Mouse (Mus musculus) c-Kit-positive CD71-positive TER-119-negative erythroid progenitor cells, embryonic 14.5 days (primary cell): ENCODE results near the gene Gm43064.
"Not testable (repeated sequence)": the region's sequence is repeated elsewhere in the genome, so short reads cannot be mapped to it uniquely, and the experiment has no call there.

Experiments used
- DNase-seq: peaks from one replicate; pipeline ENCODE4 v3.0.0-alpha.2; 2013; ENCODE audit warnings: low read depth

Gm43064 gene

DNA sequence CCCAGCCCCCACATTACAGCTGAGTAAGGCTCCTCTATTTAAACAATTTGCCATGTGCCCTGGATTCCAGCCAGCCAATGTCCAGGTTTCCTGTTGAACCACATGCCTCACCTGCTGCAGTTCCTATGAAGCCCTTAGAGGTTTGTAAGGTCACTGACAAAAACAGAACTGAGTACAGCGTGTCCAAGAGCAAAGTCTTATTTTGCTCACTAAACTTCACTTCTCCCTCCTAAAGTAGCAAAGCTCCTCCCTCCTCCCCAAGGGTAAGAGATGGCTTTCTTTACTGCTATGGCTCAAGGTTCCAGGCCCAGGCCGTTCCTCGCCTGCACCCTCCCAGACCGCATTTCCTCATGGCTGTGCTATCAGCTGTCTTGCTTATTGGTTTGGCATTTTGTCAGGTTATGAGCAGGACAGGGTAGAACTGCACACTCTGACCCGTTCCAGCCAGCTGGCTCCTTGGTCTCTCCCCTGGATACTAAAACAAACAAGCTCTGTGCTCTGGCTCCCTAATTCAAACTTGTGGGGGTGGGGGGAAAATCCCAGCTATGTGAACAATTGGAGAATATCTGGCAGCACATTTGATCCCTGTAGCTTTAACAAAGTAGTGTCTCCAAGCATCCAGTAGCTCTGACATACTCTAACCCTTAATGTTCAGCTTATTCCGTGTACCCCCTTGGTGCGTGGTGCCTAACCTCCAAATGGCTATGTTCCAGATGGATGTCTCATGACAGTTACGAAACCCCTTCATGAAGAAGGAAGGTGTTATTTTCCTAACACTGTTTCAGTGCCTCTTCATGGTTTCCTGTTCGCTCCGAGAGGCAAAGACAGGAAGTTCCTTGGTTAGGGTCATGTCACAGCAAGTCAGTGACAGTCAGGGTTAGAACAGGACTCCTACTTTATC is 7.5 kb upstream of the Gm43064 start:
- DNase-seq = no peak

DNA sequence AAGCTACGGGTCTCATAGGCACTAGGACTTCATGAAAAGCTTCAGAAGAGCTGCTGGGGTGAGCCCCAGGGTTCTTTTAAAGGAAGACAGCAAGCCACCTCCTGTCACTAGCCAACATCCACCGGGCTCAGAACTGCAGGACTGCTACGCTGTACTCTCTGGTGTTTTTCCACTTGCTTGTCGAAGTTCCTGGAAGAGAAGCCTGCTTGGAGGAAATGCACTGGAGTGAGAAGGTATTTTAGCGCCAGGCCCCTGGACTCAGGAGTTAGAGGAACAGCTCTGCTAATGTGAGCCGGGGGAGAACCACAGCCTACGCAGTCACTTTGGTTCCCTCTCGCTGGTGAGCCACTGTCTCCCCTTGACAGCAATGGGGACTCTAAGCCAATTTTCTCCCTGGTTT is 6.5 kb upstream of the Gm43064 start:
- DNase-seq = no peak

DNA sequence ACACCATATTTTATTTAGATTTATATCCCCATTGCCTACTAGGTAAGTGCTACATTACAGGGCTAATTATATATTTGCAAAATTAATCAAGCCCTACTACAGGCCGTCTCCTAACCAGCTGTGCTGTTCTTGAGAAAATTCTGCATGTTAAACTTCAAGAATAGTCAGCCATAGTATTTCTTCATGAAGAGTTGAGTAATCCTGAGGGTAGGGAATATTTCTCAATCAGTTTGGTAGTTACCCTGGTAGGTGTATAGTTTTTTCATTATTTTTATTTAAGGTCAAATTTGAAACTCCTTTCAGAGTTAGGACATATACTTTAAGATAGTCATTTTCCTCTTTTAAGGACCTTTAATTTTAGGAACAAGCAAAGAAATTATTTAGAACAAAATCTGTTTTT is 3.7 kb upstream of the Gm43064 start:
- no peak for DNase-seq

DNA sequence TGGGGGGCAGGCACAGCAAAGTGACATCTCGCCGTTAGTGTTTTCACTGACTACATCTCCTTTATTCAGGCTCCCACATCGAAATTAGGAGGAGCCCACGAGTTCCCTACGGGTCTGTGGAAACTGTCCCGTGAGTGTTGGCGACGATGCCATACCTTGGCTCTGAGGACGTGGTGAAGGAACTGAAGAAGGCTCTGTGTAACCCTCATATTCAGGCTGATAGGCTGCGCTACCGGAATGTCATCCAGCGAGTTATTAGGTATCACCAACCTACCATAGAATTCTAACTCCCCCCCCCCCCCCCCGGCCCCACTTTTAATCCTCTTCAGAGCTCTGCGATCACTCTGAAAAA is 402 bp downstream of the Gm43064 start:
- no peak for DNase-seq

DNA sequence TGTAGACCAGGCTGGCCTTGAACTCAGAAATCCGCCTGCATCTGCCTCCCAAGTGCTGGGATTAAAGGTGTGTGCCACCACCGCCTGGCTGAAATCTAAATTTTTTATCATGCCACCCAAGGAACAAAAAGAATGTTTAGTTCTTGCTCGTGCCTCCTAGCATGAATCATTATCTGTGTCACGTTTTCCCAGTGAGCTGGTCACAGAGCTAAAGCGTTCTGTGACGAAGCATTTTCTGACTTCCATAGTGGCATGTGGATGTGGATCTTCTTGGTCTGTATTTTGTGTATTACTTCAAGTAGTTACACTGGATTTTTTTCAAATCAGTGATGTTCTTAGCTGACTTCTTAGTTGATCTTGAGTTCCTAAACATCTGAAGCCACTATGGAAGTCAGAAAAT is 1.6 kb downstream of the Gm43064 start:
- no peak for DNase-seq

DNA sequence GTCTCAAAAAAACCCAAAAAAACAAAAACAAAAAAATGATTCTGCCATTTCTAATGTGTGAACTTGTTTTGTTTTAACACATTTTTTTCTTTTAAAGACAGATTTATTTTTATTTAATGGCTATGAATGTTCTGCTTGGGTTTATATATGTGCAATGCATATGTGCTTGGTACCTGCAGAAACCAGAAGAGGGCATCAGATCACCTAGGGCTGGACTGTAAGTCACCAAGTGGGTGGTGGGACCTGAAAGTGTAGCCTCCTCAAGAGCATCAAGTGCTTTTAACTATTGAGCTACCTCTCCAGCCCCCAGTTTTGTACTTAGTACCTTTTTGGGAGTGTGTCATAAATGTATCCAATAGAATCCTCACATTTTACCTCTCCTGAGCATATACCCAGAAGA is 18.2 kb downstream of the Gm43064 start:
- no peak for DNase-seq

DNA sequence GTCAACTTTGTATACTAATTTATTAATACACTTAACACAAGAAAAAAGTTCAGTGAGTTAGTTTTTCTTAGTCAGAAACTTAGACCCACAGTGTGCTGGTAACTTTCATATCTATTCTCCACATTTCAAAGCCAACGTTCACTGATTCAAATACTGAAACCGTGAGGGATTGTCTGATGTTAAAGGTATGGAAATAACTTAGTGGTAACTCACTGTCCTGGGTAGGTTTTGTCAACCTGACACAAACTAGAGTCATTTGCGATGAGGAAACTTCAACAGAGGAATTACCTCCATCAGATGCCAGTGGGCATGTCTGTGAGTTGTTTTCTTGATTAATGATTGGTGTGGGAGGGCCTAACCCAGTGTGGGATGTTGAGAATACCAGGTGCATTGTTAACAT is 19.7 kb downstream of the Gm43064 start:
- DNase-seq = no peak

DNA sequence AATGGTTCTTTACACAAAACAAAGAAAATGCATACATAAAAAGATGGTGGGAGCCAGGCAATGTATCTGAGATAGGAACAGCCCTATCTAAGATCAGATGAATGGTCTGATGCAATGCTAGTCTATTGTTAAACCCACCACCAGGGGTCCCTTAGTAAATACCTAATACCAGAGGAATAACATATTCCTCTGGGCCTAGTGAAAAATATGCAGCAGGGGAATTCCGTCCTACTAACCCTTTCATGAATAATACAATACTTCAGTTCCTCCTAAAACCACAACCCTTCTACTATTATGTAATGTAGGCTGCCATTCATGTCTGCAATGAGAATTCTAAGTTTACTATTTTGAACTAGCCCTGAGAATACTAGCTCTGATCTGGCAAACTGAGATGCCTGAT is 21.3 kb downstream of the Gm43064 start:
- not testable (repeated sequence) for DNase-seq

DNA sequence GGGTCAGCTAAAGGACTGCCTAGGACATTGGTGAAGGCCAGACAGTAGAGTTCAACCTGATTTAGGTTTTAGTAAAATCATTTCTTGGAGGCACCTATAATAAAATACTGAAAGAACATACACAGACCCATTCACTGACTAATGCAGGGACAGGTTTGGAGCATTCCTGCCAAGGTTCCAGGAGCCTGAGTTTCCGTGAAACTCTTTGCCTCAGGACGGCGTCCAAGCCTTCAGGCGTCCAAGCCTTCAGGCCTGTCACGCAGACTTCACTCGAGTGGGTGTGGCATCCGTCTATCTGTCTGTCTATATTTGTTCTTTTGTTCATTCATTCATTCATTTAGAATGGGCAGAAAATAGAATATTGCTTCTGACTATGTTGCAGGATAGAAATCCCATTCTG is 21.8 kb downstream of the Gm43064 start:
- no peak for DNase-seq

DNA sequence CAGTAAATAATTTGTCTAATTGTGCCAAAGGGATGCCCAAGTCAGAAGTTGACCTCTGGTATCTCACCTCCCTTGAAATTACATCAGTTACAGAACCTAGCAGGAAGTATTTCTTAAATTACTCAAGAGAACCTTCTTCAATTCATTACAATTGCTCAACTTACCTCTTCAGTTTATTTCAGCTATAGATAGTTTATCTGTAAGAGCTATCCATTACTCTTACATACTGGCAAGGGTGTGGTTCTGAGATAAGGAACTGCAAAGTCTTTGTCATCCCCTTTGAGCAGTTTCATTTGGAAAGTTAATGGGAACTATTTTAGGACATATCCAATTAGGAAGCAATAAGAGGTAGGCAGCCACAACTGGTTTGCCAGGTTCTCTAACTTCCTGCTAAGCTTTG is 23.1 kb downstream of the Gm43064 start, which contains the start of gene Bcl2l15:
TSS of gene Bcl2l15 (plus strand) at position 176 of the 400 bp plus-strand sequence.
- DNase-seq = no peak

DNA sequence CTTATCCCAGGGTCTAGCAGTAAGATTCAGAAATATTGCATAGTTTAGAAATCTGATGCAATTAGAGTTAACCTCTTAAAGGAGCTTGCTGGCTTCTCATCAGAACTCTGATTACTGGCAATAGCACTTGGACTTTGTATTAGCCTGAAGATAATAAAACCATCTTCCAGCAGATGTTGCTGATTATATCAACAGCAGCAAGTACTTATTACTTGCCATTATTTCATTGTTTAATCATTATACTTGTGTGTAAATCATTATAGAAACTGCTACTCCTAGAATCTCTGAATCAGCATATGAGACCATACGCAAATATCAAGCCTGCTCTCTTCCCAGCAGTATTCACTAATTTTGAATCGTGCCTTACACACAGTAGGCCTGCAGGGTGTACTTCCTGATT is 24.6 kb downstream of the Gm43064 start:
- DNase-seq = no peak

DNA sequence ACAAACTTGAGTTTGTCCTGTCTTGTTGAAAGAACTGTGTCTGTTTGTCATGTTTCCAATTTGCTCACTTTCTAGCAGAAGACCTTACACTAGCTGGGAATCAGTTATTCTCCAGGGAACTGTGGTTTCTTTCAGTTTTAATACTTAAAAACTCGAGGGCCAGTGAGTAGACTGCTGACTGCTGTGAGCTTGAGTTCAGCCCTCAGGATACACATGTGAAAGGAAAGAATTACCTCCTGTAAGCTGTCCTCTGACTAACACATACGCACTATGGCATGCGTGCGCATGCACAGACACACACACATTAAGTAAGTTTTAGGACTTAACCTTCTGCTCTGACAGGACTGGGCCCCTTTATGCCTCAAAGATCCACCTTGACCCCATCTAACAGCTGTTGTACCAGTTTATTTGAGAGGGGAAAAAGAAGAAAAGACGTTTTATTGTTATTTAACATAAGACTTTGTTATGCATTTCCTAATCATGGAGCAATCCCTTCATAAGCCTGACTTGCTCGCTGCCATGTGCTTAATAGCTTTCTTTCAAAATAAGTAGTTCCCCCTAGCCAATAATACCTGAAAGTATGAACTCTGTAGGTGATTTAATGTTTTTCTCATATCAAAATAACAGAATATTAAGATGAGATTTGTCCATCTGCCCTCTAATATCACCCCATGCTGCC is 26.0 kb downstream of the Gm43064 start:
- no peak for DNase-seq

DNA sequence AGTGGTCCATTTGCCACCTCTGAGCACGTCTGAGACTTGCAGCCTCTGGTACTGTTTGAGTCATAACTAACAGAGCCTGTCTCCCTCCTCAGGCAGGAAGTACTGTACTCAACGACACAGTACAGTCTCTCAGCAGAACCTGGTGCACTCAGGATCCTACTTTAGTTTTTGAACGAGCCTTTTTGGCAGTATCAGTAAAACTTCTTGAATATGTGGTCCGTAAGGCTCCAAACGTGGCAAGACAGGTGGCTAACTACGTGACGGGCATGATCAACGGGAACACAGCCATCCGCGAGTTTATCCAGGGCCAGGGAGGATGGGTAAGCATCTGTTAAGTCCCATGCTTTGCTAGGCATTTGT is 26.6 kb downstream of the Gm43064 start:
- no peak for DNase-seq

DNA sequence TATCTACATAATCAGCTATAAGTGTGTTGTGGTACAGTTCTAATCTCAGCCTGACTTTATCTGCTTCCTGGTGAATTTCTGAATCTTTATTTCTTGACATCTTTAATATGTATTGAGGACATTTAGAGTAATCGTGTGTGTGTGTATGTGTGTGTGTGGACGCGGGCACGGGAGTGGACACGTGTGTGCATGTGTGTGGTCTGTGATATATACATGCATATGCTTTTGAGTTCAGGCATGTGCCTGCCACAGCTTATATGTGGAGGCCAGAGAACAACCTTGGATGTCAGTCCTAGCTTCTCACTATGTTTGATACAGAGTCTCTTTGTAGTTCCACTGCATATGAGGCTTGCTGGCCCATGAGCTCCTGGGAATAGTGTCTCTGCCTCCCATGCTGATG is 27.1 kb downstream of the Gm43064 start:
- DNase-seq = no peak

DNA sequence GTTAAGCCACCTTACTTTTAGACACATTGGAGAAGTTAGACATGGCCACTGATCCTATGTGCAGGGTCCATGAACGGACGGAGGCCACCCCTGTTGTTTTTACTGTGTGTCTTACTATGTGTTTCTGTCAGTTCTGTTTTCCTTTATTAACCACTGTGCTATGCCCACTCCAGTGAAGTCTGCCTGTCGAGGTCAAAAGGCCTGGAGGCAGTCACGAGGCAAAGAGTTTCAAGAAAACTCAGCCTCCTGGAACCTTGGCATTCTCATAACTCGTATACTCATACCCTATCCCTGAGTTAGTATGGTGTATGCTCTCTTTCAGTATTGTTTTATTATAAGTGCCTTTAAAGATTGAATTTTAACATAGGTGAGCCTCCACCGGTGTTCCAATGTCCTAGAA is 30.3 kb downstream of the Gm43064 start:
- DNase-seq = no peak

DNA sequence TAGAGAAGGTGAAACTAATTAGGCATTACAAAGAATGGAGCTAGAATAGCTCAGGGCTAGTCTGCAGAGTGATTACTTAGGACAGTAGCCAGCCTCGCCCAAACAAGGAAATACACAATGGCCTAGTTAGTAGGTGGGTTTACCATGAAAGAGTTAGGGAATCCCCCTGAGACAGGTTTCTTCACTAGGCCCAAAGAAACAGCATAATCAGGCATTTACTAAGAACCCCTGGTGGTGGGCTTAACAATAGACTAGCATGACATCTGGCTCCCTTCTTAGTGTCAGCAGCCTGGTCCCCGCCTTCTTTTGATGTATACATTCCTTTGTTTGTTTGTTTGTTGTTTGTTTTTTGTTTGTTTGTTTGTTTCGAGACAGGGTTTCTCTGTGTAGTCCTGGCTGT is 30.8 kb downstream of the Gm43064 start:
- DNase-seq = not testable (repeated sequence)

DNA sequence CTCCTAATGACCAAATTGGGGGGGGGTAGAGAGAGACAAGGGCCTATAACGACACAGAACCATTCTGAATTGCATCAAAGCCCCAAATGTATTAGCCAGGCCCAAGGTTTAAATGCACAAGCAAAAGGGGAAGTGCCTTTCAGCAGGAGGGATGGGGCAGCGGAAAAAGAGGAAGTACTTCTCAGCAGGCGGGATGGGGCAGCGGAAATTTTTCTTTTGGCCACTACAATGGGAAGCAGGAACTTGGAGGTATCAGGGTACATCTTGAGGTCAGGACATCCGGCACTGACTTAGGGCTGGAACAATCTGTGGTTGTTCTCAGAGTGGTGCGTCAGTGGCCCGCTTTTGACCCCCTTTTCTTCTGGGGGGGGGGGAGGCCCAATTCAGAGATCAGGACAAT is 31.6 kb downstream of the Gm43064 start:
- DNase-seq = not testable (repeated sequence)

DNA sequence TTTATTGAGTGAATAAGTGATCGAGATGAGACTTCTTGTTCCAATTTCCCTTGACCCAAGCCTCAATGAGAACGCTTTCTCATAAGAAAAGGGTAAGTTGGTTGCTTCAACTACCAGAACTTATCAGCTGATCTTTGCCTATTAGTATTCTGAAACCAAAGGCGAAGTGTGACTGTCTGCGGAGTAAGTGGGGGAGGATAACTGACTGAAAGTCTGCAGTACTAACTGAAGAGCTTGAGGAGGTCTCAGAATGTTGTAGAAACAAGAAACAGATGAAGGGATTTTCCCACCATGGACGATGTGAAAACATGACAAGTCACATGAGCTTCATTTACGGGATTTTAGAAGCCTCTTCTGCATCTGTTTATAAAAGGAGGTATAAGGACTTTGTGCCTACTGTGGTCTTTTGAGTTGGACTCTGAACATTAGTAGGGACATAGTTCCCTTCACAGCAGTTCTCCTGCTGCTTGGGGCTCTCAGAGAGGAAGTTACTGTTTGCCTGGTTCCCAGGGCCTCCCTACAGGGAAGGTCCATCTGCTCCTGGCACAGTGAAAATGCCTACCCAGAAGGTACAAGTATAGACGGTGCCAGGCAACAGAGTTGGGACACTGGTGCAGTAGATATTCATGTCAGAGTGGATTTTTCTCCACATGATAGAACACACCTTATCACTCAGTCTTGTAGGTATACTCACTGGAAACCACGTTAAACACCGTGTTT is 41.4 kb downstream of the Gm43064 start:
- no peak for DNase-seq

DNA sequence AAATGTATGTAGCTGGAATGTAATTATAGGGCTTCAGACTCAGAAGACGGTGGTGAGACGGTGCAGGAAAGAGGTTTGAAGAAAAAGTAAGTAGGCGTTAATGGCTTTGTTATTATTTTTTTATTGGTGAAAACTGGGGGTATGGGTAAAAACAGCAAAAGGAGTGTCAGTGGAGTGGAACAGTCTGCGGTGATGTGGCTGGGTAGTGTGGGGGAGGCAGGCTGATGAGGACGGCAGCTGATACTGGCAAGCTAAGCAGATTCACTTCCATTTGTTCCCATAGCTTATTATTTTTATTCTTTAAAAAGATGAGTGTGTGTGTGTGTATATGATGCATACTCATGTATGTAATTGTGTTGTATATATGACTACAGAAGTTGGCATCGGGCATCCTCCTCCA is 42.1 kb downstream of the Gm43064 start:
- no peak for DNase-seq

DNA sequence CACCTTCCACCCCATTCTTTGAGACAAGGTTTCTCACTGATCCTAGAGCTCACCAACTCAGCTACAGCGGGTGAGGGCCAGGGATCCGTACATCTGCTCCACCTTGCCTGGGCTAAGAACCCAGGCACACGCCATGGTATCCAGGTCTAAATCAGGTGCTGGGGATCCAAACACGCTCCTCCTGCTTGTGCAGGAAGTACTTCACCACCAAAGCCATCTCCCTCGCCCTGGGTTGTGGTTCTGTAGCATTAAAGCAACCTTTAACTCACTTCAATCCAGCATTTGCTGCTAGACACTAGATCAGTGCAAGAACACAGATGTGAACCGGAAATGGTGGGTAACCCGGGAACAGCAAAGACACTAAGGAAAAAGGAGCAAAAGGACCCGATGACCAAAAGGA is 42.5 kb downstream of the Gm43064 start:
- no peak for DNase-seq

DNA sequence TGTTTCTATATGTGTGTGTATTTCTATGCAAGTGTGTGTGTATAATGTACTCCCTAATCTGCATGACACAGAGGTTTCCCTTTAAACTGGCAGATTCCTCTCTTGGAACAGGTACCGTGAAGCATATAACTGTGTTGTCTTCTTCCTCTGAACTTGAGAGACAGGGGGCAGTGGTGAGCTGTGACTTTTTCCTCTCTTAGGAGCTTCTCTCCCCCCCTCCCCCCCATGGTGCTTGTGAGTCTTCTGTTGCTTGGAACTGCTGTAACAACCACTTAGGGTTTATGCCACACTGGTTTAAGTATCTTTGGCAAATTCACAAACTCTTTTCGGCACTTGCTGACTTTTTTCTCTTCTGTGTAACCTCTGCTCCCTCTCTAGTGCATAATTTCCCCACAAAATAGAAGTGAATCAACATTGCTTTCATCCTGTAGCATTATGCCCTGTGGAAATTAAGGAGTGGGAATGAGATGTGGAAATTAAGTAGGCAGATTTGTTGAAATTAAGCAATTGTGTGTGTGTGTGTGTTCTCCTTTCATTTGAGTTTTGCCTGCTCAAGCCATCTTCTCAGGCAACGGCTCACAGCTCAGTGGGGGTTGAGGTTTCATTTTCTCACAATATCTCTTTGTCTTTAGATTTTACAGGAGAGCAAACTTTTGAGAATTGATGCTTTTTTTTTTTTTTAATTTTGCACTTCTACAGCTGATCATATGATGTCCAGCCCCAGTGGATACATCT is 43.4 kb downstream of the Gm43064 start:
- DNase-seq = peak; percentile 49

DNA sequence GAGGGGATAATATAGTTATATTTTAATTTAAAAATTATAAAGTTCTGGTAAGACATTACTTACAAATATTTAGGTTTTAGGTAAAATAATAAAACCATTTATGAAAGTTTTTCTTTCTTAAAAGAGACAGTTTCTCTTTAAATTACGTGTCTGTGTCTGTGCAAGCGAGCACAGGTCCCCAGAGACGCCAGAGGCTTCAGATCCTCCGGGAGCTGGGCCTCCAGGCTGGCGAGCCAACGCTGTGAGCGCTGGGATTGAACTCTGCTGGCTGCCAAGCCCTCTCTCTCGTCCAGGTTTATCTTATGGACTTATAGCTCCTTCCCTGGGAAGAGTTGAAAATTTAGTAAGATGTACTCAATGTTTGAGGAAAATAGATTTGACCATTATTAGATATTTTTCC is 44.4 kb downstream of the Gm43064 start:
- no peak for DNase-seq
